Mouse (Mus musculus) midbrain, embryonic 11.5 days (tissue): ENCODE results near the gene Peg3. TPM values are rescaled to one million over a fixed set of nuclear protein-coding genes. Genes with fewer than 3 reads are reported as not detected.
"Not testable (repeated sequence)": the region's sequence is repeated elsewhere in the genome, so short reads cannot be mapped to it uniquely, and the experiment has no call there.

Experiments
- ATAC-seq: fragments of 200-750 bp; cut with Nextera tagmentation; 2 replicates; pipeline ENCODE4 v1.8.0; 2017; ENCODE audit warnings: moderate TSS enrichment, moderate library complexity; ENCODE audit not compliant: low FRiP score
- DNase-seq: peaks from one replicate; pipeline ENCODE4 v3.0.0; 2015; ENCODE audit warnings: low spot score; ENCODE audit errors: missing footprints
- H3K27ac ChIP-seq: fragments of 300-500 bp; sonication (generic); 2 replicates; pipeline ENCODE4 v1.5.1; 2014; ENCODE audit warnings: low read depth, low read length
- H3K27me3 ChIP-seq: fragments of 300-500 bp; sonication (generic); 2 replicates; pipeline ENCODE4 v1.6.1; 2014; ENCODE audit warnings: mild to moderate bottlenecking, low read length, moderate library complexity, mixed read lengths; ENCODE audit not compliant: control insufficient read depth, insufficient read depth
- H3K36me3 ChIP-seq: fragments of 300-500 bp; sonication (generic); 2 replicates; pipeline ENCODE4 v1.6.1; 2014; ENCODE audit warnings: mild to moderate bottlenecking, low read length, moderate library complexity, mixed read lengths; ENCODE audit not compliant: control insufficient read depth, insufficient read depth
- H3K4me1 ChIP-seq: fragments of 300-500 bp; sonication (generic); 2 replicates; pipeline ENCODE4 v1.6.1; 2014; ENCODE audit warnings: low read length; ENCODE audit not compliant: control insufficient read depth, insufficient read depth
- H3K4me2 ChIP-seq: fragments of 300-500 bp; sonication (generic); 2 replicates; pipeline ENCODE4 v1.6.1; 2014; ENCODE audit warnings: mild to moderate bottlenecking, moderate library complexity
- H3K4me3 ChIP-seq: fragments of 300-500 bp; sonication (generic); 2 replicates; pipeline ENCODE4 v1.5.1; 2014; ENCODE audit warnings: low read depth, low read length
- H3K9ac ChIP-seq: fragments of 300-500 bp; sonication (generic); 2 replicates; pipeline ENCODE4 v1.6.1; 2014; ENCODE audit warnings: low read length
- H3K9me3 ChIP-seq: fragments of 300-500 bp; sonication (generic); 2 replicates; pipeline ENCODE4 v1.6.1; 2016; ENCODE audit warnings: low read length; ENCODE audit not compliant: control insufficient read depth
- WGBS: fragments of 180-500 bp; shearing (Covaris S2); extraction: QIAGEN DNeasy Blood & Tissue Kit; methylation state at CpG from one replicate; pipeline ENCODE4 v1.1.7; 2014; 5-methylcytosine and 5-hydroxymethylcytosine counted together
- polyA plus RNA-seq: library from polyadenylated mRNA; unstranded; fragments of >200 nt; fragmentation: Nextera tagmentation; extraction: Ambion mirVana; gene quantifications from 2 replicates; pipeline ENCODE4 v1.2.1, GENCODE M21; 2014

The Peg3 gene
- 85.3 and 90.1 TPM in 2 replicates for polyA plus RNA-seq

GRCm38 (mm10) chr7:6730241-6730640 is at the start of gene Peg3, which contains the start of gene Usp29:
Gene Peg3 (minus strand): TSS chr7:6730431.
Gene Usp29 (plus strand): TSS chr7:6730578.
- Histone ChIP-seq H3K4me1 (no peaks in the 10 kb centered on the region), H3K36me3 (no peaks in the 10 kb centered on the region), H3K9me3 (peaks cover 20% of the 10 kb centered on the region), H3K4me3 (peak within 1 kb of the TSS; percentile 58), H3K27me3 (no peaks in the 10 kb centered on the region), H3K9ac (peak within 1 kb of the TSS; percentile 65), H3K27ac (peak within 1 kb of the TSS; percentile 94), H3K4me2 (peak within 1 kb of the TSS; percentile 76)
- peak; percentile 98 for DNase-seq
- ATAC-seq, result peak; percentile 51
- 61% methylated on average over 24 of the region's 24 CpGs for WGBS

GRCm38 (mm10) chr7:6779172-6779571 is 48.9 kb upstream of the Peg3 start:
- H3K9ac ChIP-seq, result no peak overlapping the region
- H3K9me3 ChIP-seq, result no peaks in the 10 kb centered on the region
- H3K27me3 ChIP-seq, result no peaks in the 10 kb centered on the region
- no peaks in the 10 kb centered on the region for H3K36me3 ChIP-seq
- H3K4me2 ChIP-seq, result no peak overlapping the region
- ATAC-seq (no peak), DNase-seq (no peak)
- H3K4me1 ChIP-seq, result no peaks in the 10 kb centered on the region; the same call in 1 of the 2 replicates
- H3K27ac ChIP-seq, result no peak overlapping the region
- 86% methylated on average over 5 of the region's 5 CpGs for WGBS
- H3K4me3 ChIP-seq, result no peak overlapping the region

- H3K27ac ChIP-seq, result no peak overlapping the region
- DNase-seq, result no peak
- WGBS, result 68% methylated on average over 4 of the region's 4 CpGs
Observed at GRCm38 (mm10) chr7:6777689-6778088, 47.5 kb upstream of the Peg3 start.

GRCm38 (mm10) chr7:6777107-6777506 is 46.9 kb upstream of the Peg3 start:
- no peak overlapping the region for H3K4me2 ChIP-seq
- H3K4me1 ChIP-seq, result no peaks in the 10 kb centered on the region; the same call in 1 of the 2 replicates
- H3K9ac ChIP-seq, result no peak overlapping the region
- WGBS, result 67% methylated on average over 2 of the region's 2 CpGs
- no peaks in the 10 kb centered on the region for H3K27me3 ChIP-seq
- no peak overlapping the region for H3K27ac ChIP-seq
- DNase-seq, result no peak
- no peaks in the 10 kb centered on the region for H3K36me3 ChIP-seq
- ATAC-seq, result no peak
- H3K9me3 ChIP-seq, result no peaks in the 10 kb centered on the region
- H3K4me3 ChIP-seq, result no peak overlapping the region

More at GRCm38 (mm10) chr7:6777689-6778088, 47.5 kb upstream of the Peg3 start:
- ATAC-seq, result no peak
- Histone ChIP-seq H3K9me3 (no peaks in the 10 kb centered on the region), H3K4me3 (no peak overlapping the region), H3K4me1 (no peaks in the 10 kb centered on the region; the same call in 1 of the 2 replicates), H3K9ac (no peak overlapping the region), H3K36me3 (no peaks in the 10 kb centered on the region), H3K4me2 (no peak overlapping the region), H3K27me3 (no peaks in the 10 kb centered on the region)

GRCm38 (mm10) chr7:6776314-6777059 is 46.3 kb upstream of the Peg3 start:
- H3K36me3 ChIP-seq, result no peaks in the 10 kb centered on the region
- no peak overlapping the region for H3K4me2 ChIP-seq
- H3K27ac ChIP-seq, result no peak overlapping the region
- 89% methylated on average over 10 of the region's 10 CpGs for WGBS
- DNase-seq, result no peak
- no peak for ATAC-seq
- H3K4me3 ChIP-seq, result no peak overlapping the region
- no peaks in the 10 kb centered on the region for H3K27me3 ChIP-seq
- H3K9ac ChIP-seq, result no peak overlapping the region
- H3K4me1 ChIP-seq, result no peaks in the 10 kb centered on the region
- no peaks in the 10 kb centered on the region for H3K9me3 ChIP-seq

GRCm38 (mm10) chr7:6773865-6774413 is 43.7 kb upstream of the Peg3 start:
- H3K4me3 ChIP-seq, H3K36me3 ChIP-seq, H3K9me3 ChIP-seq, H3K4me2 ChIP-seq, H3K9ac ChIP-seq, H3K27ac ChIP-seq, H3K27me3 ChIP-seq, ATAC-seq, DNase-seq: not testable (repeated sequence)
- 63% methylated on average over 11 of the region's 11 CpGs for WGBS
- peaks cover 14% of the 10 kb centered on the region for H3K4me1 ChIP-seq

- Histone ChIP-seq H3K36me3 (no peaks in the 10 kb centered on the region), H3K4me3 (no peak overlapping the region), H3K4me2 (no peak overlapping the region), H3K27ac (no peak overlapping the region), H3K27me3 (no peaks in the 10 kb centered on the region), H3K9ac (no peak overlapping the region), H3K4me1 (peaks cover 14% of the 10 kb centered on the region), H3K9me3 (no peaks in the 10 kb centered on the region)
- 0% methylated on average over 8 of the region's 8 CpGs for WGBS
- no peak for DNase-seq
- peak; percentile 80 for ATAC-seq
Observed at GRCm38 (mm10) chr7:6770286-6770685, 40.1 kb upstream of the Peg3 start.

GRCm38 (mm10) chr7:6765240-6765639 is 35.0 kb upstream of the Peg3 start:
- Histone ChIP-seq H3K4me2 (no peak overlapping the region), H3K27ac (no peak overlapping the region), H3K4me1 (peaks cover 6% of the 10 kb centered on the region), H3K4me3 (no peak overlapping the region), H3K27me3 (no peaks in the 10 kb centered on the region), H3K36me3 (no peaks in the 10 kb centered on the region), H3K9ac (no peak overlapping the region), H3K9me3 (no peaks in the 10 kb centered on the region)
- DNase-seq (no peak), ATAC-seq (no peak)
- 71% methylated on average over 5 of the region's 5 CpGs for WGBS

GRCm38 (mm10) chr7:6760170-6760569 is 29.9 kb upstream of the Peg3 start:
- H3K9me3 ChIP-seq, result no peaks in the 10 kb centered on the region
- H3K4me2 ChIP-seq, result no peak overlapping the region
- H3K27me3 ChIP-seq, result no peaks in the 10 kb centered on the region
- no peak for ATAC-seq
- no peak for DNase-seq
- H3K4me1 ChIP-seq, result no peaks in the 10 kb centered on the region
- no peak overlapping the region for H3K27ac ChIP-seq
- H3K9ac ChIP-seq, result no peak overlapping the region
- no peaks in the 10 kb centered on the region for H3K36me3 ChIP-seq
- no peak overlapping the region for H3K4me3 ChIP-seq
- 27% methylated on average over 6 of the region's 6 CpGs for WGBS
